7 mouse cellular contexts compared by ENCODE assay signal in the genomic region with DNA sequence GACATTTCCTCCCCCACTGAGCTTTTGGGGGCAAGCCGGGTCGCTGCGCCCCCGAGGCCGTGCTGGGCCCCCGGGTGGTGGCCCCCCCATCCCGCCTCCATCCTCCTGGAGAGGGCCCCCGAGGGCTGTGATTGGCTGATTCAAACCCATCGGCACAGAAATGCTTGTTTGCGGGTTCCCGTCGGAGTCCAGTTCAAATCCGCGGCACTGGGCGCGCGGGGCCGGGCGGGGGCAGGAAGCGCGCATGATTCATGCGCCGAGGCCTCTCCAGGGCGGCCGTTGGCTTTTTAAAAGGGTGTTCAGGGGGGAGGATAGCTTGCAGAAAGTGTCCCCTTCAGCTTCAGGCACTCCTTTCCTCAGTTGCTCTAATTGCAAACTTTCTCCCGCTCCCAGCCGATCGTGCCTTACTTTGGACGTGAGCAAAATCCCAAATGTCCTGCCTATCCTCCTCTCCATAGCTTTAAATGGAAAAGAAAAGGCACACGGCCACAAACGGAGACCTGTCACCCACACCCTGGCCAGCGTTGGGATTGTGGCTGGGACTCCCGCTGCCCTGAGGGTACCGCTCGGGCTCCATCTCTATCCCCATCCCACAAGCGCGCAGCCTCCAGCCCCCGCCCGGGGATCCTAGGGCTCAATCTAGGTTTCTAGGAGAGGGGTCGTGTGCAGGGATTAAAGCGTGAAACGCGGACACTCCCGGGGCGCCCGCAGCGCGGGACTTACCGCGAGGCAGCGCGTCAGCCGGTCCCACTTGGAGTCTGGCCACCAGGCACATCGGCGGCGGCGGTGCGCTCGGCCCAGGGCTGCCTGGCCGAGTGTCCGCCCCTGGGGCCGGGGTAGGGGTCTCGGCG. TPM values are rescaled to one million over a fixed set of nuclear protein-coding genes. Genes with fewer than 3 reads are reported as not detected.
A peak's percentile ranks its signal among the peaks of the same experiment; 100 is the strongest.
DNase-seq lines count a peak whose midpoint lies in the region; ATAC-seq and TF ChIP-seq lines count a peak whose summit lies in the region.

Gene Phf19 (minus strand): TSS at position 809 of the 851 bp plus-strand sequence.

- H3K9ac ChIP-seq in forebrain, embryonic 13.5 days, result peak within 1 kb of the TSS; percentile 63
- H3K9ac ChIP-seq in hindbrain, embryonic 11.5 days (ENCODE audit: low read depth, low read length), result peak within 1 kb of the TSS; percentile 51
- H3K9ac ChIP-seq in liver, embryonic 14.5 days (replicated peaks), result peak within 1 kb of the TSS; percentile 71
- peak within 1 kb of the TSS; percentile 68 for H3K9ac ChIP-seq in neural tube, embryonic 13.5 days

- WGBS in forebrain, embryonic 13.5 days, result 1% methylated on average over 54 of the region's 64 CpGs
- WGBS in hindbrain, embryonic 11.5 days, result under 1% methylated on average over 56 of the region's 64 CpGs
- WGBS in liver, embryonic 14.5 days (ENCODE audit: insufficient replicate concordance), result under 1% methylated on average over 64 of the region's 64 CpGs
- WGBS in neural tube, embryonic 13.5 days, result under 1% methylated on average over 61 of the region's 64 CpGs

- ATAC-seq in forebrain, embryonic 13.5 days, result peak; percentile 68
- peak; percentile 79 for ATAC-seq in hindbrain, embryonic 11.5 days (ENCODE audit: low FRiP score)
- peak; percentile 58 for ATAC-seq in liver, embryonic 14.5 days (ENCODE audit: insufficient read depth)
- 0 out of 2 replicates have a peak, but pooled peaks have one; percentile 32 for ATAC-seq in neural tube, embryonic 13.5 days (ENCODE audit: low read depth)

- DNase-seq in CD8-positive naive resting alpha-beta T cell, adult 2 months (ENCODE audit: low read depth in 2 of 2, low spot score in 2 of 2), result peak; percentile 27 to 31
- peak; percentile 50 for DNase-seq in T-cell, adult 2 months (ENCODE audit: low spot score)
- peak; percentile 56 for DNase-seq in hindbrain, embryonic 11.5 days (ENCODE audit: low spot score)
- peak in 1 of 3 experiments; percentile 35 for DNase-seq in liver, embryonic 14.5 days (ENCODE audit: low read depth in 3 of 3, low spot score in 3 of 3)
- DNase-seq in frontal cortex, postnatal 25 days (ENCODE audit: low spot score in 2 of 2), result no peak

- no peaks in the 10 kb centered on the region for H3K9me3 ChIP-seq in forebrain, embryonic 13.5 days (replicated peaks)
- no peaks in the 10 kb centered on the region for H3K9me3 ChIP-seq in hindbrain, embryonic 11.5 days (ENCODE audit: control insufficient read depth, low read length)
- no peaks in the 10 kb centered on the region for H3K9me3 ChIP-seq in liver, embryonic 14.5 days (ENCODE audit: control insufficient read depth, low read length)
- H3K9me3 ChIP-seq in neural tube, embryonic 13.5 days, result no peaks in the 10 kb centered on the region

- TF ChIP-seq CTCF in liver, embryonic 14.5 days (IDR thresholded peaks at IDR 0.05; ENCODE audit: low read depth), result no peak

- peaks cover 38% of the 10 kb centered on the region for H3K27me3 ChIP-seq in forebrain, embryonic 13.5 days
- peaks cover 23% of the 10 kb centered on the region for H3K27me3 ChIP-seq in hindbrain, embryonic 11.5 days (ENCODE audit: control insufficient read depth, insufficient read depth, low read length)
- peaks cover 10% of the 10 kb centered on the region for H3K27me3 ChIP-seq in liver, embryonic 14.5 days (ENCODE audit: control insufficient read depth, insufficient read depth, low read length)
- H3K27me3 ChIP-seq in neural tube, embryonic 13.5 days, result peaks cover 55% of the 10 kb centered on the region

- H3K36me3 ChIP-seq in forebrain, embryonic 13.5 days (ENCODE audit: poor library complexity, severe bottlenecking), result no peaks in the 10 kb centered on the region; the same call in 1 of the 2 replicates
- no peaks in the 10 kb centered on the region for H3K36me3 ChIP-seq in hindbrain, embryonic 11.5 days (ENCODE audit: control insufficient read depth, insufficient read depth, low read length)
- H3K36me3 ChIP-seq in liver, embryonic 14.5 days (replicated peaks; ENCODE audit: control insufficient read depth, insufficient read depth, low read depth), result peaks cover 5% of the 10 kb centered on the region; the same call in 1 of the 2 replicates
- H3K36me3 ChIP-seq in neural tube, embryonic 13.5 days, result no peaks in the 10 kb centered on the region

- peaks cover 25% of the 10 kb centered on the region for H3K4me1 ChIP-seq in forebrain, embryonic 13.5 days
- peaks cover 2% of the 10 kb centered on the region; the same call in 1 of the 2 replicates for H3K4me1 ChIP-seq in hindbrain, embryonic 11.5 days (replicated peaks; ENCODE audit: control insufficient read depth, insufficient read depth, low read length)
- H3K4me1 ChIP-seq in liver, embryonic 14.5 days (replicated peaks; ENCODE audit: control insufficient read depth in 2 of 2, insufficient read depth in 2 of 2, low read length in 1 of 2), result peaks cover 4 to 8% of the 10 kb centered on the region in 2 experiments
- H3K4me1 ChIP-seq in neural tube, embryonic 13.5 days (replicated peaks), result peaks cover 21% of the 10 kb centered on the region

- H3K4me3 ChIP-seq in forebrain, embryonic 13.5 days, result peak within 1 kb of the TSS; percentile 59
- peak within 1 kb of the TSS; percentile 57 for H3K4me3 ChIP-seq in hindbrain, embryonic 11.5 days (ENCODE audit: low read depth, low read length)
- H3K4me3 ChIP-seq in liver, embryonic 14.5 days (ENCODE audit: insufficient read depth in 1 of 2, low read depth in 2 of 2, low read length in 2 of 2), result peak within 1 kb of the TSS; percentile 81 to 89
- peak within 1 kb of the TSS; percentile 56 for H3K4me3 ChIP-seq in neural tube, embryonic 13.5 days

- H3K27ac ChIP-seq in forebrain, embryonic 13.5 days, result no peak within 1 kb of the TSS
- H3K27ac ChIP-seq in hindbrain, embryonic 11.5 days (ENCODE audit: low read depth, low read length), result no peak within 1 kb of the TSS
- H3K27ac ChIP-seq in liver, embryonic 14.5 days, result peak within 1 kb of the TSS; percentile 7; the same call in 1 of the 2 replicates
- no peak within 1 kb of the TSS for H3K27ac ChIP-seq in neural tube, embryonic 13.5 days (replicated peaks)

- TF ChIP-seq EP300 in liver, embryonic 14.5 days (IDR thresholded peaks at IDR 0.05; ENCODE audit: low read depth), result no peak

- peak within 1 kb of the TSS; percentile 82 for H3K4me2 ChIP-seq in forebrain, embryonic 13.5 days
- peak within 1 kb of the TSS; percentile 95 for H3K4me2 ChIP-seq in hindbrain, embryonic 11.5 days (replicated peaks; ENCODE audit: low read depth, low read length)
- H3K4me2 ChIP-seq in liver, embryonic 14.5 days (ENCODE audit: low read depth), result peak within 1 kb of the TSS; percentile 94
- peak within 1 kb of the TSS; percentile 94 for H3K4me2 ChIP-seq in neural tube, embryonic 13.5 days

RNA-seq across cellular contexts. Expression of gene Phf19, which starts in this region (rescaled TPM):
- 4.2 and 4.5 TPM in 2 replicates for polyA plus RNA-seq in forebrain, embryonic 13.5 days (2015; fragmentation: Nextera tagmentation; extraction: Ambion mirVana)
- polyA plus RNA-seq in hindbrain, embryonic 11.5 days (2014; fragmentation: Nextera tagmentation; extraction: Ambion mirVana), result 1.7 and 2.3 TPM in 2 replicates
- 2.9 and 3.5 TPM in 2 replicates for polyA plus RNA-seq in liver, embryonic 14.5 days (2012; rRNA removed)
- polyA plus RNA-seq in liver, embryonic 14.5 days (2014; fragmentation: Nextera tagmentation; extraction: Ambion mirVana), result 2.8 TPM in 2 replicates
- 1.8 TPM in 2 replicates for polyA plus RNA-seq in neural tube, embryonic 13.5 days (2015; fragmentation: Nextera tagmentation; extraction: Ambion mirVana)

Comparison
In these comparisons a context has a peak if more than half of its experiments do, and no peak if none do; other contexts are left out.
1. DNase-seq: peak in CD8-positive naive resting alpha-beta T cell, adult 2 months (2 of 2), T-cell, adult 2 months (single experiment) and hindbrain, embryonic 11.5 days (single experiment); none in frontal cortex, postnatal 25 days (0 of 2).
2. Peak in every context shown above with its lines, with median percentiles within 50 percentile points of each other: ATAC-seq, H3K4me2 ChIP-seq, H3K4me3 ChIP-seq and H3K9ac ChIP-seq.